Mouse (Mus musculus) adipocyte (in vitro differentiated cells): ENCODE results near the gene Ppp3ca.
A peak's percentile ranks its signal among the peaks of the same experiment; 100 is the strongest.

Experiments
- DNase-seq: peaks from one replicate; pipeline ENCODE4 v3.0.0-alpha.2; 2016; ENCODE audit warnings: low spot score

Gene Ppp3ca

GRCm38 (mm10) chr3:136725311-136726156 is 55.6 kb downstream of the Ppp3ca start:
- DNase-seq: peak; percentile 42

- DNase-seq: no peak
Measured at GRCm38 (mm10) chr3:136727877-136728276, 58.0 kb downstream of the Ppp3ca start.

- no peak for DNase-seq
Measured at GRCm38 (mm10) chr3:136729978-136730377, 60.1 kb downstream of the Ppp3ca start.

DNA sequence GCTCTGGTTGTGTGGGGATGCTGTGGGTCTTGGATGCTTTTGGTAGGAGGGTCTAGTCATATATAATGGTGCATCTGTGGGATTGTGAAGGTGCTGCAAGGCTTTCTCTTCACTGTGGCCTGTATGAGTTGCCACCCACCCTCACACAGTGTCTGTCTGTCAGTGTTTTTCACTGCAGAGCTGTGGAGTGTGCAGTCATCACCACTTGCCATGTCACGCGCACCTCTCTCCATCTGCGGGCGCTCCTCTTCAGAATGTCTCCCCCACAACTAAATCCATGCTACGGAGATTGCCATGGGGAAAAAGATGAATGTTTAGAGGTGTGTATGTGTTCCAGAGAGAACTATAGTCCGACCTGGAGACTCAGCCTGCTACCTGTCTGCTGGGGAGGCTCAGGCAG is 61.7 kb downstream of the Ppp3ca start:
- no peak for DNase-seq

DNA sequence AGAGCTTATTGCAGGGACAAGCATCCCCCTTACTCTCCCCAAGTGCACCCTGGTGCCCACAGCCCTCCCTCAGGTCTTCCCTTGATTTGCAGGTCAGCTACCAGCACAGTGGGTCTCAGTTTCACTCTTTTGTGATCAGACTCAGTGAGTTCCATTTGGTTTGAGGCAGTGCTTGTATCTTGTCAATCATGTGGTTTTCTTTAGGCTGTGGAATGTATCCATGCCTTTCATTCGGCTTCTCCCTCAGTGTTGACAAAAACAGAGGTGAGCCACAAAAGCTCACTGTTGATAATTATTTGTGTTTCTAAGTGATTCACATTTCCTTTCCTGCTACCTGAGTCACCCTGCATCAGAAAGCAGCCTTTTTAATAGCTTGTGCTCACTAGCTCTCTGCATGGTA is 66.1 kb downstream of the Ppp3ca start:
- DNase-seq: no peak

GRCm38 (mm10) chr3:136736773-136737298 is 66.9 kb downstream of the Ppp3ca start:
- DNase-seq: no peak

GRCm38 (mm10) chr3:136738474-136738873 is 68.5 kb downstream of the Ppp3ca start:
- no peak for DNase-seq

DNA sequence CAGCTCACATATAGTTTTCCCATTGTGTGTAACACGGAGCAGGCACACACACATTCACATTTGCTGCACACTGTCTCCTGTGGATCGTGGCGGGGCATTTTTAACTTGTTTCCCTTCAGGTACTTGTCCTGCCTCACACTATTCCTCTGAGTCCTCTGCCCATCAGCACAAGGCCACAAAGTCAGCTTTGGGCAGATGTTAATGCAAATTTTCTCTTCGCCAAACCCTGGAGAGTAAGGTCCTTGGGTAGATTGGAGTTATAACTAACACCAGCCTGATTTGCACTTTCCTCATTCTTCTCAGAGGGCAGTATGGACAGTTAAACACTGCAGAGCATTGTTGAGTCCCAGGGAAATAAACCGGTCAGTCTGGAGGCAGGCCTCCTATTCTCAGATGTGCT is 69.0 kb downstream of the Ppp3ca start:
- DNase-seq: no peak

- no peak for DNase-seq
Measured at GRCm38 (mm10) chr3:136741659-136742058, 71.7 kb downstream of the Ppp3ca start.

GRCm38 (mm10) chr3:136742258-136743057 is 72.5 kb downstream of the Ppp3ca start:
- DNase-seq: no peak

- DNase-seq: no peak
Measured at GRCm38 (mm10) chr3:136744295-136744897, 74.5 kb downstream of the Ppp3ca start.

- DNase-seq: no peak
Measured at GRCm38 (mm10) chr3:136745456-136745855, 75.5 kb downstream of the Ppp3ca start.

GRCm38 (mm10) chr3:136748761-136749476 is 79.0 kb downstream of the Ppp3ca start:
- no peak for DNase-seq

GRCm38 (mm10) chr3:136749477-136749797 is 79.5 kb downstream of the Ppp3ca start:
- no peak for DNase-seq

DNA sequence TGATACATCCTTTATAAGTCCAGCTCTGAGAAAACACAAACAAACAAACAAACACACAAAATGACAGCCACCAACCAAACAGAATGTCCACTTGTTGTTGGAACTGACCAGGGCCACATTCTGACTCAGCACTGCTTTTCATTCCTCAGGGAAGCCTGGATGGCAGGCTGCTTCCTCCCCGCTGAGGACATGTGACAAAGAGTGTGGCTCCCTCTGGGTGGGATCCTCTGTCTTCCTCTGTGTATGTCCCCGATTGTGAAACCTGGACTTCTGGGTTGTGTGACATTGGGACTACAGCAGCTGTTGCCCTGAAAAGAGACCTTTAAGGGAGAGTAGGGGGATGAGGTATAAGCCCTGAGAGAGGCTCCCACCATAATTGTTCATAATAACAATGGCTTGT is 80.0 kb downstream of the Ppp3ca start:
- DNase-seq: no peak

- DNase-seq: no peak
Measured at GRCm38 (mm10) chr3:136752126-136752716, 82.3 kb downstream of the Ppp3ca start.

DNA sequence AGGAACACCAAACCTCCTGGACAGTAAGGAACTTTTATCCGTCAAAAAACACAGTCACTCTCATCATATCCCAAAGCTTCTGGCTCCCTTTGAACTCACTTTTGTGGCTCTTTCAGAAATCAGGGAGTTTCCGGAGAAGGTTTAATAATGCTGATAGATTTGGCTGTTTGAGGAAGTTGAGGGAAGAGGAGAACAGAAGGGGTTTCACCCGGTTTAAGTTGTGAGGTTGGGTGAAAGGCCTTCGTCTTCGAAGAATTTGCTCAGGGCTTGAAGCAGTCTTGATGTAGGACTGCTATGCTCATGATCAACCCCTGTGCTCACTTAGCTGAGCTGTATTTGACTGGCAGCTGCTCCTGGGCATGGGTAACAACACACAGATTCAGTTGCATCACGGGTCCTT is 86.2 kb downstream of the Ppp3ca start:
- peak; percentile 10 for DNase-seq

GRCm38 (mm10) chr3:136759446-136759845 is 89.5 kb downstream of the Ppp3ca start:
- no peak for DNase-seq

DNA sequence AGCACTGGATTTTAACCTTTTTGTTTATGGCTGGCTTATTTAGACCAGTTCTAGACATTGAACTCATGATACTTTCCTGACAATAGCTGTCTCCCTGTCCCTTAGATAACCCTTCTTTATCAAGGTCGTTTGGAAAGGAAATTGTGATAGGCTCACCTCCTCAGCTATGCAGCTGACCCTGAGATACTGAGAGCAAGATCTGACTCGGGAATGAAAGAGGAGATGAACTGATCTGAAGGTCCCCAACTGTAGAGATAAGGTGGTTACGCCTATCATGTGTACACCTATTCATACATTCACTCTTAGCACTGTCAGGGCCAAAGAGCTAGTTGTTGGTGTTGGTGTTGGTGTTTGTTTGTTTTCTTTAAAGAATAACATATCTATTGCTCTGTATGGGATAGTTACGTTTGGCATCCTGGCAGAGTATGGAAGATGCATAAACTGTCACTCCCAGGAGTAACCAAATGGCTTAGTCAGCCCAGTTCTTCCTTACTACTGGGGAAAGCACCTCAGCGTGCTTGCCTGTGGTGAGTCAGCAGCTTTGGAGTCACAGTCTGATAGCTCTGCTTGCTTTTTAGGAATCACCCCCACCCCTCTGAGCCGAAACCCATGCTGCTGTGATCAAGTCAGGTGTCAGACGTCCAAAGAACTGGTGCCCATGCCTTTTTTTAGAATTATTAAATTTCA is 91.5 kb downstream of the Ppp3ca start:
- no peak for DNase-seq

DNA sequence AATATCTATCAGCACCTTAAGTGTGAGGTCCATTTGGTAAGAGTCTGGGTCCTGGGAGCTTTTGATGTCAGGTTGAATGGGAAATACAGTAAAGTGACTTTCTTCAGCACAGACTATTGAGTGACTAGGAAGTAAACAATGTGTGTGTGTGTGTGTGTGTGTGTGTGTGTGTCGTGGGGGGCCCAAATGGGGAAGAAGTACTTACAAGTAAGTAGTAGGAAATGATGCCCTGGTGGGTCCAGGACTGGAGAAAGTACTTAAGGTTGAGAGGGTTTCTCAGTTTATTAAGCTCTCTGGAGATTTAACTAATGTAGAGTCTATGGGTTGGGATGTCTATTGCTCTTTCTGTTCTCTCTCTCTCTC is 92.0 kb downstream of the Ppp3ca start:
- no peak for DNase-seq

DNA sequence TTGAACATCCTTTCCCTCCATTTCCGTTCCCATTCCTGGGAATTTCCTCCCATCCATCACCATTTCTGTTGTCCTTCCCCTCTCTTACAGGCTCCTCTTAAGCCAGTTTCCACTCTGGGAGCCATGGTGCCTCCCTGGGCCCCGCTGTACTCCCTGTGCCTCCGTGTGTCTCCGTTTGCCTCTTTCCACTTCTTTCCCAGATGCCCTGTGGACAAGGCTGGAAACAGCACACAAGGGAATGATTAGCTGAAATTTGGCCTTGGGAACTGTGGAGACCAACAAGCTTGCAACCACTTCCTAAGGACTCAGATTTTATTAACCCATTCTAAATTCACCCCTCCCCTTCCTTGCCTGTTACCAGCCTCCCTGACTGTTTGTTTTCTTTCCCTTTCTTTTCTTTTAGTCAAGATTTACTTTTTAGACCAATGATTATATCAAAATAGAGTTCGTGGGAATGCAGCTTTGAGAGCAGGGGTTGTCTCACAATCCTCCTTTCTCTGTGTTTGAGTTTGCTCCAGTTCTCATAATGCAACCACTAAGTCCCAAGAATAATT is 93.9 kb downstream of the Ppp3ca start:
- DNase-seq: peak; percentile 13
